Mouse (Mus musculus): ENCODE measurements at regions not wholly inside any gene's neighbourhood (a gene's known extent, or its start where the extent isn't known, plus 50 kb on each side); places are given as distances from the start of the nearest gene placed in this dataset.

GRCm38 (mm10) chr13:84646899-84647298, 424.8 kb downstream of the Tmem161b start:
- DNase-seq: no peak

GRCm38 (mm10) chr13:84648056-84648455, 426.0 kb downstream of the Tmem161b start:
- no peak for DNase-seq

DNA sequence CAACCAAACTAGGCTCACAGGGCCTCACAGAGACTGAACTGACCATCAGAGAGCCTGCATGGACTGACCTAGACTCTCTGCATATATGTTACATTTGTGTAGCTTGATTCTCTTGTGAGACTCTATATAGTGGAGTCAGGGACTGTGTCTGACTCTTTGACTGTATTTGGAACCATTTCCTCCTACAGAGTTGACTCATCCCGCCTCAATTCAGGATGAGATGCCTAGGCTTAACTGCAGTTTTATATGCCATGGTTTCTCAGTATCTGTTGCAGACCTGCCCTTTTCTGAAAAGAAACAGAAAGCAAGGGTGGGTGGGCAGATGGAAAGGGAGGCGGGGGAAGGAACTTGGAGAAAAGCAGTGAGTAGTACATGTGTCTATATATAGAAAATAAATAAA, 441.9 kb downstream of the Tmem161b start:
- no peak for DNase-seq

DNA sequence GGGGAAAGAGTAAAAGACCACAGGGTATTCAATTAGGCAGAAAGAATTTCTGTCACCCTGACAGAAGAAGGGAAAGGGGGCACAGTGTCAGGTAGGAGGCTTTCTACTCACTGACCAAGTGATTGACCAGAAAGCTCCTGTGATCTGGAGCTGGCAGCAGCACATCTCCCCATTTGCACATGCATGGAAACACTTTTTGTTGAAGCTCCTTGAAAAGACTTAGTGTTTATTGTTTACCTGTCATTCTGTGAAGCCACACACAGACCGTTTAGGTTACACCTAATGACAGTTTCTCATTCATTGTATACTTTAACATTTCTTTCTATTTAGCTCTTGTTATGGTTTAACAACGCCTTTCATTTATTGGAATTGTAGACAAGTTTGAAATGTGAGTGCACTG, 458.9 kb downstream of the Tmem161b start:
- DNase-seq: no peak

DNA sequence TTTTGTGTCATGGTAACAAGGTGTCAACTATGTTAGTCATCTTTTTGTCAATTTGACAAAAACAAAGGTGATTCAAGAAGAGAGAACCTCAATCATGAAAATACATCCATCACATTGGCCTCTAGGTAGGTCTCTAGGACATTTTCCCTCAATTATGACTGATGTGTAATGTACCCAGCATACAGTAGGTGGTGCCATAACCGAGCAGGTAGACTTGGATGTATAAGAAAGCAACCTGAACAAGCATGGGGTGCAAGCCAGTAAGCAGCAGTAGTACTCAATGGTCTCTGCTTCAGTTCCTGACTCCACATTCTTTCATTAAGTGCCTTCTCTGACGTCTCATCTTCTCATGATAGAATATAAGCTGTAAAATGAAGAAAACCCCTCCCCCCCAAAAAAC, 463.8 kb downstream of the Tmem161b start:
- DNase-seq: no peak

GRCm38 (mm10) chr13:84693462-84693861, 471.4 kb downstream of the Tmem161b start:
- no peak for DNase-seq

GRCm38 (mm10) chr13:84698472-84699080, 476.5 kb downstream of the Tmem161b start:
- DNase-seq: no peak

GRCm38 (mm10) chr13:84741231-84741630, 448.0 kb upstream of the Ccnh start:
- no peak for DNase-seq

DNA sequence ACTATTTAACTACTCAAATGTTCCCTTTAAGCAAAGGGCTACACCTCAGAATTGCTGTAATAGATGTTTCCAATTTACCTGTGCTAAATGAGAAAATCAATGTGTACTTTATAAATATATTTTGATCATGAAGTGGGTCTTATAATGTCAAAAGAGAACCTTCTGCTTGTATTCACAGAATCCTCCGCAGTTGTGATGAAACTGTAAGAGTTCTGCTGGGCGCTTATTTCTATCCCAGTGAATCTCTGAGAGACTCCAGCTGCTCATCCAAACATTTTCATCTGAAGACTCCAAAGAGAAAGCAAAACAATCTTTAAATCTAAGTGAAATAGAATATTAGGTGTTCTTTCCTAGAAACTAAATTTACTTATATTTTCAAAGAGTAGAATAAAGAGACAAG, 440.9 kb upstream of the Ccnh start:
- DNase-seq: no peak

GRCm38 (mm10) chr13:84749214-84749613, 440.0 kb upstream of the Ccnh start:
- DNase-seq: no peak

GRCm38 (mm10) chr13:84750136-84750535, 439.1 kb upstream of the Ccnh start:
- DNase-seq: no peak

DNA sequence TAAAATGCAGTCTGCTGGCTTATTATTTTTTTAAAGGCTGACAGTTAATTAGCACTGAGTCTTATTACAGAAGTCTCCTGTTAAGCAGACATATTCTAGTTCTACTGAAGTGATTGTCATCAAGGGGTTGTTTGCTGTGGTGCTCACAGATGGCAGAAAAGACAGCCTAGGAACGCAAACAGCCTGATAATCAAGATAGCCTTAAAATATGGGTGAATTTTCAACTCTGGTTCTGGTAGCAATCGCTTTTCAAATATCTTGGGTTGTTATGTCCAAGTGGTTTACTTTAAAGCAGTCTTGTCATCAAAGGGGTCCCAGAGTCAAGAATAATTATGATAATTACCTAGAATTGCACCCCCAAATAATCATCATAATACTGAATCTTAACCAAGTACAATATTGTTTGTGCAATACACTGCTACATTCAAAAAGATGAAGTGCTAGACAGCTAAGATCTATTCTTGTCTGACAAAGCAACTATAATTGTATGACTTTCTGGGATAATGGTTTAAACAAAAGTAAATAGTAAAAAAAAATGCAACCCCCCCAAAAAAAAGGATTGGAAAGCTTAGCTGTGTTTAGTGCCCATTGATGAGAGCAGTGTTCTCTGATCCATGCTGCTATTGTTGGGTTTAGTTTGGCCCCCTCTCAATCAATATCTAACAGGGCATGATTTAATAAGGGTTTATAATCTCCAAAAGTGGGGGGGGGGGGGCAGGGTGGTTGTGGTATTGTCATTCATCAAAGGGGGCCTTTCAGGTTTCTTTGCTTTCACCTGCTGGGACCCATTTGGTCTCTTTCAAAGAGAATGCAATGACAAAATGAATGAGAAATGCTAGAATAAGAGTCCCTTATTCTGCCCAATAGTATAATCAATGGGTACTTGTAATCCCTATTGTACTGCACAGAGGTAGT, 437.4 kb upstream of the Ccnh start:
- DNase-seq: no peak

GRCm38 (mm10) chr13:84752491-84752820, 436.8 kb upstream of the Ccnh start:
- DNase-seq: no peak

DNA sequence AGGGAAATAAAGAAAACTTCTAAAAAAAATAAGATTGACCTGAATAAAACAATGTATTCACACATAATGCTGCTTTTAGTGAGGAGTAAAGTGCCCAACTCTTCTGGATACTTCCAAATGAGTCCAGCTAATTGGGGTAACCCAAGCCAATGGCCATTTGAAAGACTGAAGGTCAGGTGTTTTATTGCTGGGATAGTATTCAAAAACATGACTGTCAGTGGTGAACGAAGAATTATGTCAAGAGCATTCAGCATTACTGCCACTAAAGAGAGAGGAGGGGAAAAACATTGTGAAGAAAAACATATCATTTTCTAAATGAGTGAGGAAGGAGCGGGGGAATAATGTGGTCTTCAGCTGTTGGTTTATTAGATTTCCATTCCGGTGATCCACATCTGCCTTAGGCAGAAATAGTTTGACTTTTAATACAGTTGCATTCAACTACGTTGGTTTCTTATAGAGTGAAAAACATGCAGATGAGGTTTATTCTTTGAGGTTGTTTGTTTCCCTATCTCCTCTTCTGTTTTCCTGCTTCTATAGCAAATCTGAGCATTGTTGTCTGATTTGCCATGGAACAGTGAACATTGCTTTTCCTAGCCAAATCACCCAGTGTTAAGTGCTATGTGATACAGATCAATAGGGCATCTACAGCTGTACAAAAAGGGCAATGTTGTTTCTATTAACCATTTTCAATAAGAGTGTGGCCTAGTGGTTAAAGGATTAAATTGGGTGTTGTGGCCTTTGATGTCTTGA, 435.3 kb upstream of the Ccnh start:
- no peak for DNase-seq

DNA sequence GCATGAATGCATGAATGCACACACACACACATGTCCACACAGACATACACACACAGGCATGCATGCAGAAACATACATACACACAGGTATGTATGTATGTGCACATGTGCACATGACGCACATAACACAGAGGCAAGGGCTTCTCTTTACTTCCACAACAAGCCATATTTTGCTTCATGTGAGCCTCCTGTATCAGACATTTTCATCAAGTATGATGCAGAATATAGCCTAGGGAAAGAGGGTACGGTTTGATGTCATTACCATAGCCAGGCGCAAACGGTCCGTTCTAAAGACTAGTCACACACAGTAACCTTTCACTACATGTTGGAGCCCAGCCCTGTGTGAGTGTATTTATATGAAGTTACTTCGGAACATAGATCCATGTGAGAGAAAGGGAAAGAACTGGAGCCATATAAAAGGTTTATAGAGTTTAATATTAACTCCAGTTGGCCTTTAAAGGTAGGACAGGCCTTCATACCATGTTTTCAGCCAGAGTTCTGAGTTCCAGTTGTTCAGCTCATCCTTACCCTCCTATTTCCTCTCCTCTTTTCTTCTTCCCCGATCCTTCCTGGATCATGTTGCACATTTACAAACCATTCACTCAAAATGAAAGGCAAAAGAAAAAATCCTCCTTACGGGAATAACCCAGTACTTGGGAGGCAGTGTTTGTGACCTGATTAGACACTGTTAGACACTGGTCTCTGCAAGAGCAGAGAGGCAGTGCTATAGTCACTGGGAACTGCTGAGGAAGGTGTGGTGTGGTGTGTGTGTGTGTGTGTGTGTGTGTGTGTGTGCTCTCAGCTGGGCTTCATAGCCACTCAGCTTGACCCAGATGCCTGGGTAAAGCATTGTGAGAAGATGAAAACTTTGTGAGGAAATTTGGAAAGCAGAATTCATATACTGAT, 434.1 kb upstream of the Ccnh start:
- no peak for DNase-seq

DNA sequence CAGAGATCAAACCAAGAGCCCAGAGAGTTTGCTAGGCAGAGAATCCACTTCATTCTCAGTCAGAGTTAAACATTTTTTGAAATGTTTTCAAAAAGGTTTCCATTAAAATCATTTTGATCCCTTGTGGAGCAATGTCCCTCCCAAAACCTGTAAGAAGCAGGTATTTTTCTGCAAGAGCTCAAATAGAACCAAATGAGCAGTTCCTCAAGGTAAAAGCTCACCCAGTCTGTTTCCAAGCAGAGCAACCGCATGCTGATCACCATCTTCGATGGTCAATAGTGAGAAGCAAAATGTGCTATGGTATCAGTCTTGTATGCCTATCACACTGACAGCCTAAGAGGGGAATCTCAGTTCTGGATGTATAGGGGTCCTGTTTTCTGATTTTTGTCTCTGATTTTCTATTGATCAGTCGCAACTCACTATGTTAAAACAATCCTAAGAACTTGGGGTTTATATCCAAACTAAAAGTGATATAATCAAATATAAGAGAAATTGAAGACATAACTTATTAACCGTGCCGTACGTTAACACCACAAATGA, 432.3 kb upstream of the Ccnh start:
- no peak for DNase-seq

DNA sequence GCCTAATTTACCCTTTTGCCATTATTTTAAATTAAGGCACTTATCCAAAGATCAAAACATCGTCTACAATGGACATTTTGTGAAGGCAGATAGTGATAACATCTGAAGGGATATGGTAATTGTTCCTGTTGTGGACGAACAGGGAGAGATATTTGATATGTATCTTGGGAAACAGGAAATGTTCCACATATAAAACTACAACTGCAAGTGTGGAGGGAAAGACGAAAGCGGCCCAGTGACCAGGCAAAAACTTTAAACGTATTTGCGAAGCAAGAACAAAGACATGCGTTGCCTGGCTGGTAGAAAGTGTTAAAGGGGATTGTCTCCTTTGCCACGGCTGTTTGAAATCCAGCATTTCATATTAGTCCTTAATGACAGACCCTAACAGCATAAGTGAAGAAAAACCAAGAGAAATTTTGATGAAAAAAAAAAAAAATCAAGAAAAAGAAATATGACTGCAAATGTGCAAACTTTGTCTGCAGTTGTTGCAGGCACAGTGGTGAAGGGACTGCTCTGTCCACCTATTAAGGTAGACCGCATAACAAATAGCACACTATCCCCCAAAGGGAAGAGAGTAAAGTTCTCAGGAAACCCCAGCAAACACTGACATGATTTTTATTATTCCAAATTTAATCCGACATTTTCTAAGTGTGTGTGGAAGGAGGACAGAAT, 431.2 kb upstream of the Ccnh start:
- DNase-seq: no peak

- peak; percentile 9 for DNase-seq
These were observed 430.7 kb upstream of the Ccnh start for GRCm38 (mm10) chr13:84758568-84758900.

- no peak for DNase-seq
These were observed 430.1 kb upstream of the Ccnh start for GRCm38 (mm10) chr13:84759061-84759460.

DNA sequence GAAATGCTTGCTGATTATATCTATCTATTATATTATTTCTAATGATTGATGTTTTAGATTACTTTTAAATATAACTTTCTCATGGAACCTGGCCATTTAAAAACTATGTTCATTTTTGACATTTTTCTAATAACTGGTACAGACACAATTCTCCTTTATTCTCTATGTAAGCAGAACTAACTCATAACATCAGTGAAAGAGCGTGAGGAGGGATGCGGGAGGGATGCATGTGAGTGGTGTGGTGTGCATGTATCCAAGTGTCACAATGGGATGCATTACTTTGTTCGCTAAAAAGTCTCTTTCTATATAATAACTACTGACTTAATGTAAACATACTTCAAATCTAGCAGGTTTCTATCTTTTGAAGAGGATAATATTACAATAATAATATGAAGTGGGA, 428.7 kb upstream of the Ccnh start:
- DNase-seq: no peak

- DNase-seq: no peak
These were observed 428.2 kb upstream of the Ccnh start for GRCm38 (mm10) chr13:84760978-84761377.

DNA sequence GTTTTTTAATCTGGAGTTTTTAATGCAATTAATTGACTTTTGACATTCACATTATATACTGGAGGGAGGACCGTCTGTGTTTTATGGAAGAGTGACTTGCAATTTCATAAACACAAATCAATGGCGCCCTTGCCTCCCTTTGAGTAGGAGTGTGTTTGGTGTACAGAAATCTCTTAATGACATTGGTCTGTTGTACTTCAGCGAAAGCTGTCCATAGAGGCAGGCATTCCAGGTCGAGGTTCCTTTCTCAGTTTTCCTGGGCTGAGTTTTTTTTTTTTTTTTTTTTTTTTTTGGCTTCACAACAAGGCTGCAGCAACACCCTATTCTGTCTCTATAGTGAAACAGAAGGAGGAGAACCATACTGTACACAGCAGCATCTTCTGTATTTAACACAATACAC, 427.4 kb upstream of the Ccnh start:
- DNase-seq: no peak
